Mouse (Mus musculus): ENCODE measurements around the gene Pax4. TPM values are rescaled to one million over a fixed set of nuclear protein-coding genes. Genes with fewer than 3 reads are reported as not detected.

Pax4 gene
- total RNA-seq (2015; ENCODE audit: low replicate concordance) (not detected in 2 replicates), total RNA-seq (2017; ENCODE audit: low replicate concordance) (not detected in 2 replicates)

DNA sequence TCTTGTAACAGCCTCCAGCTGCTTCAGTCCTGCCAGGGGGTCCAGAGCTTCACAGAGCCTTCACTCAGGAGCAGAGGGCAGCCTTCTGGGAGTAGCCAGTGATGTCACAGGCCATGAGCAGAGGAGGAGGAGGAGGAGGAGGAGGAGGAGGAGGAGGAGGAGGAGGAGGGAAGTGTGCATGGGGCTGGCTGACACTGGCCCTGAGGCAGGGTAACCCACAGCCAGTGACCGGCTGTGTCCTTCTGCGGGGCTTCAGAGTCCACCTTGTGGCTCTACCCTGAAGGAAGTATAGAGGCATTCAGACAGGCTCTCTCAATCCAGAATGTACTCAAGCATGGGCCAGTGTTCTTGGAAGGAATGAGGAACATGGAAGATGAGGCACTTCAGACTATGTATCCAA, at the start of gene Pax4:
TSS of gene Pax4 (minus strand) at position 101 of the 400 bp plus-strand sequence.
- ATAC-seq (replicated peaks; ENCODE audit: low FRiP score, poor library complexity, severe bottlenecking): no peak

DNA sequence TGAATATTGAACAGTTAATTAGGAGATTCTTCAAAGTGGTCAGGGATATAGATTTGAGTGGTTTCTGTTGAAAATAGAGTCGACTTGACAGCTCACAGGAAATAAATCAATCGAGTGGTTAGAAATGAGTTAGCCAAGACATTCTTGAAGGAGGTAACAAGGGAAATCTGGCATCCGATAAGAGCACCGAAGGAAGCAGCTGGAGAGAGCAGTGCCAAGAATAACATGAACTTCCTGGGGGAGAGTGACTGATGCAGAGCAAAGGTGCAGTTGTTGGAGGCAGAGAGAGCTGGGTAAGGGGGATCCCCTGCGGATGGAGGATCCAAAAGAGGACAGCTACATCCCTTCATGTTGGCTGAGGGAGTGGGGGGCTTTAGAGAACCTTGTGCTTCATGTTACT, 48.7 kb upstream of the Pax4 start:
- ATAC-seq (replicated peaks; ENCODE audit: low FRiP score, poor library complexity, severe bottlenecking): no peak

DNA sequence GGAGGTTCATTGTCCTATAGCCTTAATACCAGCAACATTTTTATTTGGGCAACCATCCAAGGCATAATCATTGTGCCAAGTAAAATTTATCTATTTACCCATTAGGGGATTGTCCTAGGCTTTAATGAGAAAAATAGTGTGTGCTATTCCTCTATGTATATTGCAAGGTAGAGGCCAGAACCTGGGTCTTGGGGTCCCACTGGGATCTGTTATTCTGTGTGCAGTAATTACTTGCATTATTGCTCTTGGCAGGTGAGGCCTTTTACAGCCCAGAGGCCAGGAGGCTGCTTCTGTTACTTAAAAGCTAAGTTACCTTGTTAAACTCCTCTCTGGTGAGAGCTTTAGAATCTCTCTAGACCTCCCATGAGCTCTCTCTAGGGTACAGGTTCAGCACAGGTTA, 42.0 kb upstream of the Pax4 start:
- ATAC-seq (replicated peaks; ENCODE audit: low FRiP score, poor library complexity, severe bottlenecking): no peak

DNA sequence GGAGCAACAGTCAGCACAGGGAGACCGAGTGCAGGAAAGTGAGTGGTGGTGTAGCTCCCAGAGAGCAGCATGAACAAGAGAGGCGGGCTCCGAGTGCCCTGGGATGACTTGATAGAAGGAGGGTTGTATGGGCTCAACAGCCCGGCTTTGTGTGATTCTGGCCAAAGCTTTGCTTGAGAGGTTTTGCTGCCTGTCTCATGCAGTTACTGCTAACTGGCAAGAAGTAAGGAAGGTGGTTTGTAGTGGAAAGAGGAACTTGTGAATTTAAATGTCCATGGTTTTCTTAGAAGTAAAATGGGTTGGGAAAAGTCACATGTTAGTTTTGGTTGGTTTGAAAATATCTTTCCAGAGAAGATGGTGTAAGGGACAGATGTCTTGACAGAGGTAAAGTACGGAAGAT, 41.5 kb upstream of the Pax4 start:
- no peak for ATAC-seq (replicated peaks; ENCODE audit: low FRiP score, poor library complexity, severe bottlenecking)

DNA sequence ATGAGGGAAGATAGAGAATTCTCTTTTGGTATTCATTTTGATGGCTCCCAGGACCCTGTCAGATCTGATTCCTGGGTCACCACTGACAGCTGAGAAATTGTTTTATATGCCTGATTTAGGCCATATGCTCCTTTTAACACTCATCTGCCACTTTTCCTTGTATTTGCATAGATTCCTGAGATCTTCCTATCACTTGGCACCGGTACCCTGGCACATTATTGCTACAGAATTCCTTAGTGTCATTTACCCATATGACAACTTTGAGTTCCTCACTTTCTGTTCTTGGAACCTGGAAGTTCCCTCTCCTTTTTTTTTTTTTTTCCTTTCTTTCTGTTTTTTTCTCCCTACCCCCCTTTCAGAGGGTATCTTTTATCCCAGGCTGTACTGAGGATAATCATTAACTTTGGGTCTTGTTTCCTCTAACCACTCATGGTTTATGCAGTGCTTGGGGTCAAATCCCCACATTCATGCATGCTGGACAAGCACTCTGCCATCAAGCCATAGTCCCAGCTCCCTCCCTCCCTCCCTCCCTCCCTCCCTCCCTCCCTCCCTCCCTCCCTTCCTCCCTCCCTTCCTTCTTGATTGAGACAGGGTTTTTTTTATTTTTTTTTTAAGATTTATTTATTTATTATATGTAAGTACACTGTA, 39.2 kb upstream of the Pax4 start:
- no peak for ATAC-seq (replicated peaks; ENCODE audit: low FRiP score, poor library complexity, severe bottlenecking)

DNA sequence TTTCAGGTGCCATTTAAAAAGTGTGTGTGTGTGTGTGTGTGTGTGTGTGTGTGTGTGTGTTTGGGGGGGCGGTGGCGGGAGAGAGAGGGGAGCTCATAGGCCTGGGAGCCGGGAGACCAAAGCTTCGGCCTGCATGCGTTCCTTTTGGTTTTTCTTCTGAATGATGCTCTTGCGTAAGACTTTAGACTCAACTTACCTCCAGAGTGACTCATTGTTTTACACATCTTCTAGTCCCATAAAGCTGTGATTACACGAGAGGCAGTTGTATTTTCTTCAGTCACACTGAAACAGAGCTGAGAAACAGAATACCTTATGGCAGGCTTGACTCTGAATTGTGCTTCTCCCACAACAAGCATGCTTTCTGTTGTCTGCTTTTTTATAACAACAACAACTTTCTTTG, 37.8 kb upstream of the Pax4 start:
- ATAC-seq (replicated peaks; ENCODE audit: low FRiP score, poor library complexity, severe bottlenecking): no peak

DNA sequence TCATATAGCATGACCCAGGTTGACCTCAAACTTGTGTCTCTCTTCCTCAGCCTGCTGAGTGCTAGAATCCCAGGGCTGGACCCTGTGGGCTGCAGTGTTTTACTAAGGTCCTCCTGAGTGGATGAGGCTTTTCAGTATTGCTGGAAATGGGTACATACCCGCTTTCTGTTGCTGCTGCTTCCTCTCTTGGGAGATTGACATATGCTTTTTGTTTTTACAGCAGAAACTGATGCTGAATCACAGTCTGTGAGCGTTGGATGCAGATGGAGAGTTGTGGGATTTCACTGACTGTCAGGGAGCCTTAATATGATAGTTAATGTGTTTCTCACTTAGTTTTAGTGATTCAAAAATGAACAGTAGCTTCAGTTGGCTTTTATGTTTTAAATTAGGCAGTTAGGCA, 37.3 kb upstream of the Pax4 start:
- no peak for ATAC-seq (replicated peaks; ENCODE audit: low FRiP score, poor library complexity, severe bottlenecking)

DNA sequence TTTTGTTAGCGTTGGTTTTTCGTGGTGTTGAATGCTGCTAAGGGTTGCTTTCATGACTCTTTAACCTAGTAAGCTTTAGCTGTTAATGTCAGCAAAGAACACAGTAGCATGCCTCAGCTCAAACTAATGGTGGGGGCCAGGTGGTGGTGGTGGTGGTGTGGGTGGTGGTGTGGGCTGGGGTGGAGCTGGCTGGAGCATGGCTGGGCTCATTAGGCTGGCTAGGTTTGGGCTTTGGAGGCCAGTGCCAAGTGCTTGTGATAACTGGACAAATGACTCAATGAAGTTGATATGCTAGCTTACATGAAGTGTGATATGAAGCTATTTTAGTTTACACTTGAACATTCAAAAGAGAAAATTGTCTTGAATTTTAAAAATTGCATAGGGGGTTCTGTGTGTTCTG, 36.9 kb upstream of the Pax4 start:
- no peak for ATAC-seq (replicated peaks; ENCODE audit: low FRiP score, poor library complexity, severe bottlenecking)

DNA sequence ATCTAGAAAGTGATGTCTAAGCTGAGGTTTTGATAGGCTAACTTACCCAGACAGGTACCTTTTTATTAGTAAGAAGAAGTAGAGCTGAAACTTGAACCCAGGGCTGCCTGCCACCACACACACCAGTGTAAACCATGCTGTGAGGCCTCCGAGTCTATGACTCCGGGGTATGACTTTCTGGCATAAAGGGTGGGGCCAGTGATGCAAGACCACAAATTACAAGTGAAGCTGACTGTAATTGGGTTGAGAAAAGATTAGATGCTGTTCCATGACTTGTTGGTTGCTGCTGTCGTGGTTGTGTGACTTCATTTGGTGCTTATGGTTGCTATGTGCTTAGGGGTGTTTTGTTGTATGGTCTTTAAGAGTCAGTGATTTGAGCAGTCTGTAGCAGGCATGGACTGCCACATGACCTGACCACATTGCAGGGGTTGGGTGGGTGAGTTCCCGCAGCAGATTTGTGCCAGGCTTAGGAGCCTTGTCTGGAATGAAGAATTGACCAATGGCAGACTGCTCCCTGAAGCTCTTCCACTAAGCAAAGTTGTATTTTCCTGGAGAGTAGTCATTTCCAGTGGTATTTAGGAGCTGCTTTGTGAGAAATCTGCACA, 33.7 kb upstream of the Pax4 start:
- ATAC-seq (replicated peaks; ENCODE audit: low FRiP score, poor library complexity, severe bottlenecking): no peak

DNA sequence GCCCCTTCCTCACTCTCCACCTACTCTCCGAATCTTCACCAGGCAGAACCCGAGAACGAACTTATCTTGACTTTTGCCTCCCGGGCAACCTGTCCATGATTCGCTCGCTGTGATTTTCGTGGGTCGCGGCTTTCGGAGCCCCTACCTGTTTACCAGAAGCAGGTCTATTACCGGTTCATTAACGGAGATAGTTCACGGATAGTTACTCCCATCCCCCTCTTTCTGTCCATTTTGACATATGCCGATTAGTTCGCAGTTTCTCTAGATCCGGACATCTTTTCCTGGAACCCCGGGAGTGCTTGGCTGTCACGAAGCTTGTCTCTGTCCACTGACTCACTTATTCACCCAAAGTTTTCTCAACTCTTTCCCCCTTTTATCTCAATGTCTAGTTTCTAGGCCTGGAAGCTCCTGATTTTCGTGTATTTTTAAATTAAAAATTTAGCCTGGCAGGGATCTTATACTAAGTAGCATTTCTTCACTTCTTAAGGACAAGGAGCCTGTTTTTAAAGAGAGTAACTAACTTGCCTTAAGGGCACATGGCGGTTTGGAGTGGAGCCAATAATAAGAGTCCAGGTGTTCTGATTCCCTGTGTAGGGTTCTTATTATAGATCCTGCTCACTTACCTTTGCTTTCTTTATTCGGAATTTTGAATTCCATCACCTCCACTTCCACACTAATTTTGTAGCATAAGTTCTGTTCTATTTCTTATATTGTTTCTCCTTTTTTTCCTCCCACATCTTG, 31.8 kb upstream of the Pax4 start:
- ATAC-seq (replicated peaks; ENCODE audit: low FRiP score, poor library complexity, severe bottlenecking): no peak

DNA sequence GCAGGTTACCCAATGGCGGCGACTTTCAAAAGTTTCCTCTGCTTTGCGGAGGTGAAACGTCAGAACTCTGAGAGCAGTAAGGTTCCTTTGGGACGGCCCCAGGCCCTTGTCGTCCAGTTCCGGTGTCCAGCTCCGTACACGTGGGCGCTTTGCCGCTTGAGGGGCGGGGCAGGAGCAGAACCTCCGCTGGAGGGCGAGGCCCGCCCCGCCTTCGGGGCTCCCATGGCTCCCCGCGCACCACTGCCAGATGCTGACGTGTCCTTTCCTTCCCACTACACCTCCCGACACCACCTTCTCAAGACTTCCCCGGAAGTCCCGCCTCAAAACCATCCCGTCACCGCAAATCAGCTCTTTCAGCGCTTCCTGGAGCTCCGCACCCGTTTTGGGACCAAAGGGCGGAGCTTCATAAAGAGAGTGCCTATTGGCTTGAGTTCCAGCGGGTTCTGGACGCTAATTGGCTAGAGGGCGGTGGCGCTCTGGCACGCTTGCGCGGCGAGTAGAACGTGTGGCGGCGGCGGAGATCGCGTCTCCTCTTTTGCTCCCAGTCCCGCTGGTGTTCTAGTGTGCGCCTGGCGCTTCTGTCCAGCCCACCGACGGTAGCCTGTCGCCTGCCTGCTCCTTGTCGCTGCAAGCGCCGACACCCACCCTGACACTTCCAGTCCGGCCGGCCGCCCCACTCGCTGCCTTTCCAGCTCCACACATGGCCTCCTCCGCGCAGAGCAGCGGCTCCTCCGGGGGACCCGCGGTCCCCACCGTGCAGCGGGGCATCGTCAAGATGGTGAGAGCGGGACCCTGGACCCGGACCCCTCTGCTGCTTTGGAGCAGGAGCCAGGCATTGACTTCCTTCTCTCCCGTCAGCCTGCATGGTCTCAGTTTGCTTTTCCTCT, 31.0 kb upstream of the Pax4 start:
- ATAC-seq (replicated peaks; ENCODE audit: low FRiP score, poor library complexity, severe bottlenecking): peak; percentile 97

DNA sequence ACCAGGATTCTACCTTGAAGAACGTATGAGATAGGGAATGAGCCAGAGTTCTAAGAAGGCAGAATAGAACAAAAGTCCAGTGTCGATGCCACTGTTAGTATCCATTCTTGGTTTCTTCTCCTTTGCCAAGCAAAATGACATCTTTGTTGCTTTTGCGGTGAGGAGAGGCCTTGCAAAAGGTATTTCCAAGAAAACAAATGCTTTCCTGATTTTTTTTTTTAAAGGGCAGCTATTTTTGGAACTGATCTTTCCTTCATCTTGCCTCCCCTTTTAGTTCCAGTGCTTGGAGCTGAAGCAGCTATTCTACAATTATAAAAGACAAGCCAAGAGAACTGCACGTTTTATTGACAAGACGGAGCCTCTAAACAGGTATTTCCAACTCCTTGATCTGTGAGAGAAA, 25.7 kb upstream of the Pax4 start, which contains the start of gene Snd1:
TSS of gene Snd1 (plus strand) at position 301 of the 400 bp plus-strand sequence.
- ATAC-seq (replicated peaks; ENCODE audit: low FRiP score, poor library complexity, severe bottlenecking): no peak

DNA sequence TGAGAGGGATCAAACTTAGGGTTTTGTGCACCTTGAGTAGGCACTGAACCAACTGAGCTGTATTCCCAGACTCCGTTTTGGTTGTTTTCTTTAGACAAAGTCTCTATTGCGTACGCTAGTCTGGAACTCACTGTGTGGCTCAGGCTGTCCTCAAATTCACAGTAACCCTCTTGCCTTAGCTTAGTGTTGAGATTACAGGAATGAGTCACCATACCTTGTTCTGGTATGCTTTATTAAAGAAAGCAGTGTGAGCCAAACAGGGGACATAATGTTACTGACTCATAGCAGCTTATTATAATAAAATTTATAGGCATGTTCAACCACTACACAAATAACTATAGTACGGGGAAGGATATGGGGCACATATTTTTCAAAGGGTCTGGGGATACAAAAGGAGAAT, 25.1 kb upstream of the Pax4 start:
- ATAC-seq (replicated peaks; ENCODE audit: low FRiP score, poor library complexity, severe bottlenecking): no peak

DNA sequence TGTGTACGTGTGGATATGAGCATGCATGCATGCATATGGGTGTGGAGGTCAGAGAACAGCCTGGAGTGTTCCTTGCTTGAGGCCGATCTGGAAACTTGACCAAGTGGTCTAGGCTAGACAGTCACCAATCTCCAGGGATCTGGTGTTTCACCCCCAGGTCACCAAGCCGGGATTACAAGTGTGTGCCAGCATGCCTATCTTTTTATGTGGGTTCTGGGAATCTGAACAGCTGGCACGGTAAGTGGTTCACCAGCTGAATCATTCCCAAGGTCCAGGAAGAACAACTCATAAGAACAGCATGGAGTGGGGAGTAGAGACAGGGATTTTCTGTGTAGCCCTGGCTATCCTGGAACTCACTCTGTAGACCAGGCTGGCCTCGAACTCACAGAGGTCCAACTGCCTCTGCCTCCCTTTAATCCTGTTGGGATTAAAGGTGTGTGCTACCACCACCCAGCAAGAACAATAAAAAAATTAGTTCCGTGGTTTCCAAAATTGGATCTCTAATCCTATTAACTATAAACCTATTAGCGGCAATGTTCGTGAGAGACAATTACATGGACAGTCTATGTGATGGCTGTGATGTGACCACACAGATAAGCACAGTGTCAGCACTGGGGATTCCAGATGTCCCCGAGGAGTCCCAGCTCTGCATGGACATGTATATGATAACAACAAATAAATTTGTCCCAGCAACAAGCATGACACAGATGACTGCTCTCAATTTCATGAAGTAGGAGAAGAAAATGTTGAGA, 22.3 kb upstream of the Pax4 start:
- no peak for ATAC-seq (replicated peaks; ENCODE audit: low FRiP score, poor library complexity, severe bottlenecking)

DNA sequence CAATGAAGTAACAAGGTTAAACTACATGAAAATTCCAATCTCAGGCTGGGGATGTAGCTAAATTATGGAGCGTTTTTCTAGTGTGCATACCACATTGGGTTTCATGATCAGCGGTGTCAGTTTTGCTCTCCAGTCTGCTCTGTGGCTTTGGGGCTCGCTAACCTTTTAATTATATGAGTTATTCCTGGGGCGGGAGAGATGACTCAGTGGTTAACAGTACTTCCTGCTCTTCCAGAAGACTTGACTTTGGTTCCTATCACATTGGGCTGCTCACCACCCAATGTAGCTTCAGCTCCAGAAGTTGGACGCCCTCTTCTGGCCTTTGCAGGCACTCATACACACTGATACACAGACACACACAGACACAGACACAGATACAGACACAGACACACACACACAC, 21.5 kb upstream of the Pax4 start:
- ATAC-seq (replicated peaks; ENCODE audit: low FRiP score, poor library complexity, severe bottlenecking): no peak

DNA sequence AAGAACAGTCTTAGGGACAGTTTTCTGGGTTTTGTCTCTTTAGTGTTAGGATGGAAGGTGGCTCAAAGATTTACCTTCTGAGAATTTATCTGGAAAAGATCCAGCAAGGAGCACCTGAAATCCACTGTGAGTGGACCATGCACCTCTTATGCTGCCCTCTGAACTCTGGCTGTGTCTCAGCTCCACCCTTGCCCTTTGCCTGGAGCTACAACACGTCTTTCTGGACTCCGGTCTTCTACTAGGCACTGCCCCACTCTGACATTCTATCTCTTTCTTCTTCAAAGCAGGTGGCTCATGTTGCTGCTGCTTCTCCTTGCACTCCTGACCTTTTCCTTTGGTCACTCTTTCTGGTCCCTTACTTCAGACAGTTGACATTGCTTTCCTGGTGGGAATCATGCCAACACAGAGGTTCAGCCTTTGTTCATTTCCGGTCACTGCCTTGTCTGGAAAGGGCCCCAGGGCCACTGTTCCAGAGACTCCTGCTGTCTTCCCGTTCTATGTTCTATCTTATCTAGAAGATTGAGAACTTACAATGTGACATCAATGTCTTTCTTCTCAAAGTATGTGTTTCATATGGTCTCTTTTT, 21.0 kb upstream of the Pax4 start:
- no peak for ATAC-seq (replicated peaks; ENCODE audit: low FRiP score, poor library complexity, severe bottlenecking)

DNA sequence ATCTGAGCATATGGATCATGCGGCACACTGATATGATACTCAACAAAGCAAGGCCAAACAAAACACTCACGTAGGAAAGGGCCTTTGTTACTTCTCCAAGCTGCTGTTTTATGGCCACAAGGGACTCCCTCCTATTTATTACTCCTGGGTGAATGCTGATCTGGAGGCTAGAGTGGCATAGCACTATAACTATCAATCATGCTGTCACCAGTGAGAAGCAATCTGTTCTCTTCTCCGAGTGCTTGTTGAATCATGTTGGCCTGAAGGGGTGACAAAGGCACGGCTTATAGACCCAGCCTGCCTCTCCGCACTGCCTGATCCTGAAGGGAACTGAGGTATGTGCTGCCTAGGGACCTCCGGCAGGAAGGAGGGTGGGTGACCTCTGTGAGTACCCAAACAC, 15.5 kb upstream of the Pax4 start:
- 0 out of 2 replicates have a peak, but pooled peaks have one; percentile 25 for ATAC-seq (replicated peaks; ENCODE audit: low FRiP score, poor library complexity, severe bottlenecking)

DNA sequence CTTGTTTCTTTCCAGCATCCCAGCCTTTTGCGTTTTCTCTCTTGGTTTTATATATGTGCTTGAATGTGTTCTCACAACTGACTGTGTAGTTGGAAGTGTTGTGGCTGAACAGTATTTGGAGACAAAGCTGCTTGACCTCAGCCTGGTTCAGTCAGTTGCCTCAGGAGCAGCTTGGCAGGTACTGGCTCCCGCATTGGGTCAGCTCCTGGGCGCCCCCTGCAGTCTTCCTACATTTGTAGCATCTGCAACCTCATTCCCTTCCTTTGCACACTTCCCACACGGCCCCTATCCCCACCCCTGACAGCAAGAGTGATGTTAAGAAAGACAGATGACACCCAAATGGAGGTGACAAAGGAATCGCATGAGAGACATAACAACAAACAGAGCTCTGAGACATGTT, 11.4 kb upstream of the Pax4 start:
- ATAC-seq (replicated peaks; ENCODE audit: low FRiP score, poor library complexity, severe bottlenecking): peak; percentile 82

DNA sequence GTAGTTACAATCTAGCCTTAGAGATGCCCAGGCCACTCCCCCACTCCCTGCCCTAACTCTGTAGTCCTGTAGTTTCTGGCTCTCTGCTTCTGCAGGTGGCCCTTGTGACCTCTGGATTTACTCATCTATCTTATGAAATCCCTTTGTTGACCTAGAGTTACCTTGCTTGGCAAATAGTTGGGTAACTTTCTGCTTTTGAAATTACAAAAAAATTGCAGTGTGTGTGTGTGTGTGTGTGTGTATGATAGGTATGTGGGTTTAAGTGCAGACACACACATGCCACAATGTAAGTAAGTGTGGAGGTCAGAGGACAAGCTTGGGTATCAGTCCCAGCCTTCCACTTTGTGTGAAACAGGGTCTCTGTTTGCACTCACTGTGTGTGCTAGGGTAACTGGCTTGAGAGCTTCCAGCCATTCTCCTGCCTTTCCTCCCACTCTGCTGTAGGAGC, 10.1 kb upstream of the Pax4 start:
- ATAC-seq (replicated peaks; ENCODE audit: low FRiP score, poor library complexity, severe bottlenecking): no peak
